8 mouse cellular contexts compared by ENCODE assay signal in genomic region chr15:12824965-12825364, GRCm38 (mm10). TPM values are rescaled to one million over a fixed set of nuclear protein-coding genes. Genes with fewer than 3 reads are reported as not detected.
DNase-seq lines count a peak whose midpoint lies in the region; ATAC-seq and TF ChIP-seq lines count a peak whose summit lies in the region.

No protein-coding gene starts in this region.

- H3K4me1 ChIP-seq in forebrain, embryonic 14.5 days (ENCODE audit: control insufficient read depth, insufficient read depth, low read length): peaks cover 13% of the 10 kb centered on the region
- peaks cover 2% of the 10 kb centered on the region; the same call in 1 of the 2 replicates for H3K4me1 ChIP-seq in liver, adult 2 months (ENCODE audit: control insufficient read depth, insufficient read depth, low read length)
- H3K4me1 ChIP-seq in olfactory bulb, adult 2 months (ENCODE audit: control insufficient read depth, insufficient read depth, low read length): peaks cover 10% of the 10 kb centered on the region

- peak overlapping the region; percentile 88 for H3K9ac ChIP-seq in forebrain, embryonic 14.5 days (ENCODE audit: low read length)
- peak overlapping the region; percentile 61 for H3K9ac ChIP-seq in liver, adult 2 months (ENCODE audit: low read depth, low read length)

- WGBS in forebrain, embryonic 14.5 days: 1% methylated on average over 31 of the region's 31 CpGs
- WGBS in liver, adult 2 months: under 1% methylated on average over 31 of the region's 31 CpGs
- WGBS in olfactory bulb, adult 2 months: under 1% methylated on average over 31 of the region's 31 CpGs

- DNase-seq in frontal cortex, postnatal 25 days (ENCODE audit: low spot score in 2 of 2): no peak
- peak; percentile 29 to 39 for DNase-seq in spleen, postnatal 14 days (ENCODE audit: low spot score in 2 of 2)
- DNase-seq in spleen, adult 18-20 months: no peak
- no peak for DNase-seq in forebrain, embryonic 14.5 days (ENCODE audit: low spot score)
- peak; percentile 27 for DNase-seq in liver, adult 2 months (ENCODE audit: extremely low read depth, low read depth, low spot score)
- no peak for DNase-seq in adrenal gland, postnatal 4 days (ENCODE audit: low spot score in 2 of 2)

- H3K79me2 ChIP-seq in liver, adult 2 months (ENCODE audit: control insufficient read depth, insufficient read depth, low read length): peaks cover 4% of the 10 kb centered on the region; the same call in 1 of the 2 replicates

- peak overlapping the region; percentile 57 for H3K4me2 ChIP-seq in forebrain, embryonic 14.5 days (ENCODE audit: low read length)

- TF ChIP-seq CTCF in liver, adult 2 months (IDR thresholded peaks at IDR 0.05; ENCODE audit: low read depth, low read length): no peak
- no peak for TF ChIP-seq CTCF in olfactory bulb, adult 2 months (IDR thresholded peaks at IDR 0.05; ENCODE audit: insufficient read depth, low read depth, low read length)

- H3K9me3 ChIP-seq in forebrain, embryonic 14.5 days (replicated peaks; ENCODE audit: control insufficient read depth, low read length): no peaks in the 10 kb centered on the region

- no peak for TF ChIP-seq POLR2A in liver, adult 2 months (IDR thresholded peaks at IDR 0.05; ENCODE audit: extremely low read depth, insufficient read depth, low read length)
- no peak for TF ChIP-seq POLR2A in olfactory bulb, adult 2 months (IDR thresholded peaks at IDR 0.05; ENCODE audit: insufficient read depth, low read depth, low read length)

- peak; percentile 50 for ATAC-seq in frontal cortex, adult (ENCODE audit: low TSS enrichment)
- peak; percentile 65 for ATAC-seq in forebrain, embryonic 14.5 days

- H3K27ac ChIP-seq in forebrain, embryonic 14.5 days (ENCODE audit: low read depth, low read length): peak overlapping the region; percentile 73; the same call in 1 of the 2 replicates
- no peak overlapping the region for H3K27ac ChIP-seq in liver, adult 2 months (replicated peaks; ENCODE audit: insufficient read depth, low read depth, low read length)
- H3K27ac ChIP-seq in olfactory bulb, adult 2 months (ENCODE audit: insufficient read depth, low read depth, low read length): no peak overlapping the region

- H3K4me3 ChIP-seq in forebrain, embryonic 14.5 days (ENCODE audit: low read depth, low read length): peak overlapping the region; percentile 81
- peak overlapping the region; percentile 72 for H3K4me3 ChIP-seq in liver, adult 2 months (ENCODE audit: insufficient read depth, low read depth, low read length)
- H3K4me3 ChIP-seq in olfactory bulb, adult 2 months (ENCODE audit: insufficient read depth, low read depth, low read length): peak overlapping the region; percentile 66

- peaks cover 58% of the 10 kb centered on the region for H3K36me3 ChIP-seq in forebrain, embryonic 14.5 days (ENCODE audit: control insufficient read depth, insufficient read depth, low read length)
- peaks cover 11% of the 10 kb centered on the region for H3K36me3 ChIP-seq in liver, adult 2 months (ENCODE audit: control insufficient read depth, insufficient read depth, low read length)

- no peaks in the 10 kb centered on the region for H3K27me3 ChIP-seq in forebrain, embryonic 14.5 days (replicated peaks; ENCODE audit: control insufficient read depth, insufficient read depth, low read length)
- H3K27me3 ChIP-seq in liver, adult 2 months (ENCODE audit: control insufficient read depth, insufficient read depth, low read length): no peaks in the 10 kb centered on the region

RNA-seq across cellular contexts. Expression of gene Drosha, which starts 0.3 kb away (rescaled TPM):
- polyA plus RNA-seq in forebrain, embryonic 14.5 days (2014; fragmentation: Nextera tagmentation; extraction: Ambion mirVana): 50.2 and 60.4 TPM in 2 replicates
- 3.4 and 4.8 TPM in 2 replicates for total RNA-seq in liver, adult 2 months (2014; rRNA removed)
- polyA plus RNA-seq in liver, adult 2 months (2012; rRNA removed): 2.6 and 3.2 TPM in 2 replicates
- not detected in 2 replicates for polyA plus RNA-seq in olfactory bulb, adult 2 months (2012; ENCODE audit: insufficient read depth, insufficient read length, low replicate concordance, missing spikeins)
- total RNA-seq in adrenal gland, postnatal 4 days (2021): 10 to 100 TPM; 41.0 to 49.2 TPM

RNA-seq across cellular contexts. Expression of gene 6030458C11Rik, which starts 0.5 kb away (rescaled TPM):
- 13.2 and 17.1 TPM in 2 replicates for polyA plus RNA-seq in forebrain, embryonic 14.5 days (2014; fragmentation: Nextera tagmentation; extraction: Ambion mirVana)
- total RNA-seq in liver, adult 2 months (2014; rRNA removed): 9.8 and 10.0 TPM in 2 replicates
- 5.6 and 6.0 TPM in 2 replicates for polyA plus RNA-seq in liver, adult 2 months (2012; rRNA removed)
- not detected in 2 replicates for polyA plus RNA-seq in olfactory bulb, adult 2 months (2012; ENCODE audit: insufficient read depth, insufficient read length, low replicate concordance, missing spikeins)
- total RNA-seq in adrenal gland, postnatal 4 days (2021): 10 to 100 TPM; 18.4 to 18.8 TPM

Comparison
In these comparisons a context has a peak if more than half of its experiments do, and no peak if none do; other contexts are left out.
1. DNase-seq: peak in spleen, postnatal 14 days (2 of 2) and liver, adult 2 months (single experiment); none in frontal cortex, postnatal 25 days (0 of 2), spleen, adult 18-20 months (0 of 2), forebrain, embryonic 14.5 days (single experiment) and adrenal gland, postnatal 4 days (0 of 2).
2. Peak in every context shown above with its lines, with median percentiles within 50 percentile points of each other: H3K4me3 ChIP-seq.